Mouse (Mus musculus) intestine, embryonic 16.5 days (tissue): ENCODE data around the gene Casp6. TPM values are rescaled to one million over a fixed set of nuclear protein-coding genes. Genes with fewer than 3 reads are reported as not detected.

Source experiments
- ATAC-seq: fragments of 200-750 bp; cut with Nextera tagmentation; 2 replicates; pipeline ENCODE4 v1.8.0; 2017; ENCODE audit warnings: moderate TSS enrichment, moderate library complexity
- H3K27ac ChIP-seq: fragments of 300-500 bp; sonication (generic); 2 replicates; pipeline ENCODE4 v1.5.1; 2014; ENCODE audit warnings: mild to moderate bottlenecking, low read length
- H3K27me3 ChIP-seq: fragments of 300-500 bp; sonication (generic); replicated peaks from 2 replicates; pipeline ENCODE4 v1.6.1; 2014; ENCODE audit warnings: low read length, control low read depth, mixed read lengths; ENCODE audit not compliant: control insufficient read depth, insufficient read depth
- H3K36me3 ChIP-seq: fragments of 300-500 bp; sonication (generic); 2 replicates; pipeline ENCODE4 v1.6.1; 2014; ENCODE audit warnings: low read length, control low read depth; ENCODE audit not compliant: control insufficient read depth, insufficient read depth
- H3K4me1 ChIP-seq: fragments of 300-500 bp; sonication (generic); 2 replicates; pipeline ENCODE4 v1.6.1; 2014; ENCODE audit warnings: low read length, control low read depth, mixed read lengths; ENCODE audit not compliant: control insufficient read depth, insufficient read depth
- H3K4me2 ChIP-seq: fragments of 300-500 bp; sonication (generic); 2 replicates; pipeline ENCODE4 v1.6.1; 2014; ENCODE audit warnings: low read depth, low read length, control low read depth
- H3K4me3 ChIP-seq: fragments of 300-500 bp; sonication (generic); 2 replicates; pipeline ENCODE4 v1.5.1; 2014; ENCODE audit warnings: mild to moderate bottlenecking, low read length
- H3K9ac ChIP-seq: fragments of 300-500 bp; sonication (generic); 2 replicates; pipeline ENCODE4 v1.6.1; 2014; ENCODE audit warnings: low read depth, low read length
- H3K9me3 ChIP-seq: fragments of 300-500 bp; sonication (generic); 2 replicates; pipeline ENCODE4 v1.6.1; 2016; ENCODE audit warnings: low read length, control low read depth; ENCODE audit not compliant: control insufficient read depth
- WGBS: fragments of 180-500 bp; shearing (Covaris S2); extraction: QIAGEN DNeasy Blood & Tissue Kit; methylation state at CpG from one replicate; pipeline ENCODE4 v1.1.7; 2014; 5-methylcytosine and 5-hydroxymethylcytosine counted together
- polyA plus RNA-seq: library from polyadenylated mRNA; unstranded; fragments of >200 nt; fragmentation: Nextera tagmentation; extraction: Ambion mirVana; gene quantifications from 2 replicates; pipeline ENCODE4 v1.2.1, GENCODE M21; 2015

The Casp6 gene
- 179 and 183 TPM in 2 replicates for polyA plus RNA-seq

- H3K9me3 ChIP-seq, result no peaks in the 10 kb centered on the region
- ATAC-seq, result peak; percentile 95
- H3K4me2 ChIP-seq, result peak within 1 kb of the TSS; percentile 65
- peaks cover 33% of the 10 kb centered on the region for H3K4me1 ChIP-seq
- peak within 1 kb of the TSS; percentile 81 for H3K9ac ChIP-seq
- peak within 1 kb of the TSS; percentile 88 for H3K27ac ChIP-seq
- no peaks in the 10 kb centered on the region for H3K36me3 ChIP-seq
- peak within 1 kb of the TSS; percentile 76 for H3K4me3 ChIP-seq
- H3K27me3 ChIP-seq, result no peaks in the 10 kb centered on the region
- WGBS, result under 1% methylated on average over 34 of the region's 34 CpGs
These were observed at the start of gene Casp6 for GRCm38 (mm10) chr3:129901271-129901809. Gene Casp6 (plus strand): TSS chr3:129901425.

- Histone ChIP-seq H3K27me3 (no peaks in the 10 kb centered on the region), H3K9me3 (no peaks in the 10 kb centered on the region), H3K36me3 (no peaks in the 10 kb centered on the region; the same call in 1 of the 2 replicates), H3K27ac (no peak overlapping the region), H3K4me3 (no peak overlapping the region), H3K4me2 (no peak overlapping the region), H3K4me1 (no peaks in the 10 kb centered on the region), H3K9ac (no peak overlapping the region)
- ATAC-seq, result no peak
- WGBS, result 62% methylated on average over 2 of the region's 2 CpGs
These were observed 38.6 kb upstream of the Casp6 start for GRCm38 (mm10) chr3:129862592-129862991.

- Histone ChIP-seq H3K27me3 (no peaks in the 10 kb centered on the region), H3K4me3 (no peak overlapping the region), H3K4me2 (no peak overlapping the region), H3K36me3 (no peaks in the 10 kb centered on the region), H3K9ac (no peak overlapping the region), H3K4me1 (no peaks in the 10 kb centered on the region), H3K27ac (no peak overlapping the region), H3K9me3 (no peaks in the 10 kb centered on the region)
- ATAC-seq, result no peak
- WGBS, result 47% methylated on average over 14 of the region's 14 CpGs
These were observed 37.5 kb upstream of the Casp6 start for GRCm38 (mm10) chr3:129863698-129864097.

- WGBS, result 90% methylated on average over 10 of the region's 10 CpGs
- no peaks in the 10 kb centered on the region for H3K36me3 ChIP-seq
- no peak overlapping the region for H3K9ac ChIP-seq
- ATAC-seq, result no peak
- H3K4me2 ChIP-seq, result no peak overlapping the region
- H3K9me3 ChIP-seq, result no peaks in the 10 kb centered on the region
- peaks cover 4% of the 10 kb centered on the region; the same call in 1 of the 2 replicates for H3K4me1 ChIP-seq
- no peak overlapping the region for H3K4me3 ChIP-seq
- H3K27me3 ChIP-seq, result no peaks in the 10 kb centered on the region
- H3K27ac ChIP-seq, result no peak overlapping the region
These were observed 23.9 kb upstream of the Casp6 start for GRCm38 (mm10) chr3:129877327-129877726.

GRCm38 (mm10) chr3:129878405-129879021 lies 22.7 kb upstream of the Casp6 start, which contains the start of gene Pla2g12a:
Gene Pla2g12a (plus strand): TSS chr3:129878606.
- Histone ChIP-seq H3K36me3 (no peaks in the 10 kb centered on the region), H3K9ac (peak within 1 kb of the TSS; percentile 84), H3K27ac (peak within 1 kb of the TSS; percentile 81), H3K4me2 (peak within 1 kb of the TSS; percentile 87), H3K27me3 (no peaks in the 10 kb centered on the region), H3K4me3 (peak within 1 kb of the TSS; percentile 74), H3K4me1 (peaks cover 4% of the 10 kb centered on the region; the same call in 1 of the 2 replicates), H3K9me3 (no peaks in the 10 kb centered on the region)
- WGBS, result under 1% methylated on average over 66 of the region's 66 CpGs
- ATAC-seq, result peak; percentile 90

- Histone ChIP-seq H3K9me3 (no peaks in the 10 kb centered on the region), H3K4me2 (peak overlapping the region; percentile 87), H3K4me3 (peak overlapping the region; percentile 74), H3K9ac (peak overlapping the region; percentile 84), H3K27me3 (no peaks in the 10 kb centered on the region), H3K27ac (peak overlapping the region; percentile 81), H3K4me1 (peaks cover 4% of the 10 kb centered on the region; the same call in 1 of the 2 replicates), H3K36me3 (no peaks in the 10 kb centered on the region)
- ATAC-seq, result peak; percentile 87
- WGBS, result 2% methylated on average over 25 of the region's 25 CpGs
These were observed 22.0 kb upstream of the Casp6 start for GRCm38 (mm10) chr3:129879131-129879757.

GRCm38 (mm10) chr3:129879913-129880312 lies 21.3 kb upstream of the Casp6 start:
- no peaks in the 10 kb centered on the region for H3K9me3 ChIP-seq
- no peaks in the 10 kb centered on the region for H3K27me3 ChIP-seq
- peaks cover 4% of the 10 kb centered on the region; the same call in 1 of the 2 replicates for H3K4me1 ChIP-seq
- H3K4me3 ChIP-seq, result no peak overlapping the region; the same call in 1 of the 2 replicates
- H3K9ac ChIP-seq, result no peak overlapping the region
- ATAC-seq, result no peak
- H3K36me3 ChIP-seq, result no peaks in the 10 kb centered on the region
- peak overlapping the region; percentile 87 for H3K4me2 ChIP-seq
- 67% methylated on average over 2 of the region's 2 CpGs for WGBS
- H3K27ac ChIP-seq, result no peak overlapping the region

- Histone ChIP-seq H3K4me3 (no peak overlapping the region), H3K27ac (no peak overlapping the region), H3K36me3 (no peaks in the 10 kb centered on the region), H3K4me2 (no peak overlapping the region), H3K27me3 (no peaks in the 10 kb centered on the region), H3K9me3 (no peaks in the 10 kb centered on the region), H3K4me1 (peaks cover 10% of the 10 kb centered on the region; the same call in 1 of the 2 replicates), H3K9ac (no peak overlapping the region)
- 61% methylated on average over 8 of the region's 8 CpGs for WGBS
- ATAC-seq, result no peak
These were observed 20.2 kb upstream of the Casp6 start for GRCm38 (mm10) chr3:129880925-129881593.

GRCm38 (mm10) chr3:129885577-129885976 lies 15.6 kb upstream of the Casp6 start:
- H3K36me3 ChIP-seq, result no peaks in the 10 kb centered on the region
- no peak overlapping the region for H3K27ac ChIP-seq
- no peak overlapping the region for H3K4me3 ChIP-seq
- H3K9ac ChIP-seq, result no peak overlapping the region
- H3K9me3 ChIP-seq, result no peaks in the 10 kb centered on the region
- 56% methylated on average over 9 of the region's 9 CpGs for WGBS
- H3K4me2 ChIP-seq, result 0 out of 2 replicates have a peak overlapping the region, but pooled peaks have one; percentile 1
- peak; percentile 24; the same call in 1 of the 2 replicates for ATAC-seq
- H3K27me3 ChIP-seq, result no peaks in the 10 kb centered on the region
- H3K4me1 ChIP-seq, result peaks cover 25% of the 10 kb centered on the region
